Mouse (Mus musculus): ENCODE measurements around the gene Btg3. TPM values are rescaled to one million over a fixed set of nuclear protein-coding genes. Genes with fewer than 3 reads are reported as not detected.

The Btg3 gene
- polyA plus RNA-seq (2015; fragmentation: Nextera tagmentation; extraction: Ambion mirVana), result 23.8 and 25.3 TPM in 2 replicates

DNA sequence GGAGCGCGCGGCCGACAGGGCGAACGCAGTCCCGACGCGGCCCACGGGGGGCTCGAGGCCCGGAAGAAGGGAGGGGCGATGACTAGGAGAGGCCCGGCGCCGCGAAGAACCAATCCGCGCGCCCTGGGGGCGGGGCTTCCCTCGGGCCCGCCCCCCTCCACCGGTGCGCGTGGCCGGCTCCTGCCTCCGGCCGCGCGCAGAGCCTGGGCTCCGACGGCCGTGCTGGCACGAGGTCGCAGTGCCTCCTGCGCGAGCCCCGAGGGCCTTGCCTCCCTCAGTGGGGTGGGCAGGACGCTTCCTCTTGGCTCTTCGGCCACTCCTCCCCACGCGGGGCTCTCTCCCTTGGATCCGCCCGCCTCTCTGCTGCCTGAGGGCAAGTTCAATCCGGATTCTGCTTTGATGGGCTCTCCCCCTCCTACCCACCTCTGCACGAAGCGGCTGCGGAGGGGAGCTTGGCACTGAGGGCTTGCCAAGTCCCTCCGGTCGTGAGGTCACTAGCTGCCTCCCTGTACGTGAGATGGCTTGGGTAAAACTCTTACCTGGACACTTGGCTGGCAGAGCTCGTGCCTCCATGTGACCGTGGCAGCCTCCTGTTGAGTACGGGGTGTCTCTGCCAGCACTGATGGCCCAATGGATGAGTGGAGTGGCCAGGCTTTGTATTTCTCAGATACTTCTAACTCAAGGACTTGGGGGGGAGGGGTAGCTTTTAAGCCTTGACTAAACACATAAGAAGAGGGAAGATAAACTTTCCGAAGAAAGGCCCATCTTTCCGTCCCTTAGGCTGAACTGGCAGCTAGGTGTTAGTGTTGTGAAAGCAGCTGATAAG, at the start of gene Btg3:
TSS of gene Btg3 (minus strand) at position 448 of the 826 bp plus-strand sequence.
- Histone ChIP-seq H3K9ac (peak within 1 kb of the TSS; percentile 82), H3K4me1 (replicated peaks) (peaks cover 26% of the 10 kb centered on the region), H3K27ac (replicated peaks) (peak within 1 kb of the TSS; percentile 64), H3K4me3 (peak within 1 kb of the TSS; percentile 73), H3K36me3 (0 out of 2 replicates have a peak, but pooled peaks cover 10% of the 10 kb centered on the region), H3K9me3 (no peaks in the 10 kb centered on the region), H3K4me2 (peak within 1 kb of the TSS; percentile 62), H3K27me3 (no peaks in the 10 kb centered on the region)
- ATAC-seq (ENCODE audit: low read depth), result peak; percentile 97
- WGBS, result 3% methylated on average over 41 of the region's 57 CpGs

DNA sequence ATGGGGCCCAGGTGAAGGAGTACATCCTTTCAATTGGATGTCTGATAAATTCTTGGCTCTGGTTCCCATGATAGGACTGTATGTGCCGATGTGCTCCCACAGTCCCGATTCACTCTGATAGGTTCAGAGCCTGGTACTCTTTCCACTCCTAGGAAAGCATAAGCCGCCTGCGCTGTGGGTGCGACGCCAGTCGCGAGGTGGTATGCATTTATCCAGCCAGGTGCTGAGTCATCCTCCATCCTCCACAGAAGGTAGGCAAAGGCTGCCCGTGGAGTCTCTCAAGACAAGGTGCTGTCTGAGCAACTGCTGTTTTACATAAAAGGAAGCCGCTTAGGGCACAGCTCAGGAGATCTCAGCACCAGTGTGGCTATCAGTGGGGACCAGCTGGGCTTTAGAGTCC, 40.7 kb upstream of the Btg3 start:
- Histone ChIP-seq H3K4me2 (no peak overlapping the region), H3K9ac (no peak overlapping the region), H3K27me3 (no peaks in the 10 kb centered on the region), H3K27ac (replicated peaks) (no peak overlapping the region), H3K4me1 (replicated peaks) (no peaks in the 10 kb centered on the region), H3K36me3 (no peaks in the 10 kb centered on the region), H3K9me3 (peaks cover 4% of the 10 kb centered on the region; the same call in 1 of the 2 replicates), H3K4me3 (no peak overlapping the region)
- ATAC-seq (ENCODE audit: low read depth), result no peak
- 73% methylated on average over 10 of the region's 10 CpGs for WGBS

DNA sequence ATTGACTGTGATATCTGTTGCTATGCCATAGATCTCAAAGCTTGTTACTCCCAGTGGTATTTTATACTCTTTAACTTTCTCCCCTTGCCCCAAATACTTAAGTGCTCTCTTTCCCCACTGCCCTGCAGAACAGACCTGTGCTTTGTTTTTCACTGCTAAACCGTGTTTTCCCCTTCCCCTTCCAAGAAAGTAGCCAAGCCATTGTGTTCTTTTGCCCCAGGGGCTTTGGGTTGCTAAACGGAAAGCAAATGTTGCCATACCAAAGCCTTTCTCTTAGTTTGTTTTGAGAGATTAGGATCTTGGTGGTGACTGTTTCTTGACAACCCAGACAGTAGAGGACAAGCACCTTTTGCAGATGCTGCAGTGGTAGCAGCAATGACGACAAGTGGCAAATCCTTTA, 39.5 kb upstream of the Btg3 start:
- H3K4me3 ChIP-seq, result no peak overlapping the region

DNA sequence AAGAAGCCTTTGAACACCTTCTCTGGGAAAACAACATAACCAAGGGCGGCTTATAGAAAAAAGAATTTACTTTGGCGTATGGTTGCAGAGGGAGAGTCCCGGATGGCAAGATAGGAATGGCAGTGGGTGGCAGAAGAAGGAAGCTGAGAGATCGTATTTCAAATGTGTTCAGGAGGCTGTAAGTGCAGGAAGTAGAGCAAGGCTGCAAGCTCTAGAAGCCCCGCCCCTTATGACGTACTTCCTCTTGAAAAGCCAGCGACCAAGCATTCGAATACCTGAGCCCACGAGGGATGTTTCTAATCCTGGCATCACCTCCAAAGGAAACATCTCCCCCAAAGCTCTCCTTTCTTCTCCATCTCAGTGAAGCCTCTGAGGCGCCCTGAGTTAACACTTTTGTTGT, 33.0 kb upstream of the Btg3 start:
- no peak overlapping the region for H3K27ac ChIP-seq (replicated peaks)
- H3K4me3 ChIP-seq, result no peak overlapping the region
- no peak overlapping the region for H3K9ac ChIP-seq
- H3K4me1 ChIP-seq (replicated peaks), result no peaks in the 10 kb centered on the region
- WGBS, result 90% methylated on average over 10 of the region's 10 CpGs
- H3K4me2 ChIP-seq, result no peak overlapping the region
- H3K27me3 ChIP-seq, result no peaks in the 10 kb centered on the region
- no peak for ATAC-seq (ENCODE audit: low read depth)
- peaks cover 4% of the 10 kb centered on the region; the same call in 1 of the 2 replicates for H3K9me3 ChIP-seq
- no peaks in the 10 kb centered on the region for H3K36me3 ChIP-seq

More for the DNA sequence above, 39.5 kb upstream of the Btg3 start:
- Histone ChIP-seq H3K36me3 (no peaks in the 10 kb centered on the region), H3K27ac (replicated peaks) (no peak overlapping the region), H3K4me1 (replicated peaks) (no peaks in the 10 kb centered on the region), H3K9me3 (peaks cover 4% of the 10 kb centered on the region; the same call in 1 of the 2 replicates), H3K9ac (no peak overlapping the region), H3K27me3 (no peaks in the 10 kb centered on the region), H3K4me2 (no peak overlapping the region)
- ATAC-seq (ENCODE audit: low read depth), result no peak
- WGBS, result 24% methylated on average over 3 of the region's 3 CpGs

DNA sequence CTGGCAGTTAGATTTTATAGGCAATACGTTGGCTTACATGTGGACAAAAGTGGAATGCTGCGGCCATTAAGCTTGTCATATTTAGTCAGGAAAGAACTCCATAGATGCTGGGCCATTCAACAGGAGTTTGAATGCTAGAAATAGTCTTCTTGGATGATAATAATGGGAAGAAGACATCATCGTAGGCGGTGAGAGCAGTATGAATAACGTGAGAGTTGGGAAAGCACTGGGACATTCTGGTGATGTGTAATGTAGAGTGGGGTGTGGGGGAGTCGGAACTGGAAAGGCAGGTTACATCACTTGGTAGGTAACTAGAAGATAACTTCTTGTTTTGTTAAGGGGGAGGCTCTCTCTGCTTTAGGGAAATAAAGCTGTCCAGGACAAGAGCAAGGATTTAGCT, 30.9 kb upstream of the Btg3 start:
- Histone ChIP-seq H3K9ac (no peak overlapping the region), H3K27me3 (no peaks in the 10 kb centered on the region), H3K4me1 (replicated peaks) (no peaks in the 10 kb centered on the region), H3K27ac (replicated peaks) (no peak overlapping the region), H3K9me3 (no peaks in the 10 kb centered on the region), H3K36me3 (no peaks in the 10 kb centered on the region), H3K4me3 (no peak overlapping the region), H3K4me2 (no peak overlapping the region)
- ATAC-seq (ENCODE audit: low read depth), result no peak
- WGBS, result 97% methylated on average over 6 of the region's 6 CpGs

DNA sequence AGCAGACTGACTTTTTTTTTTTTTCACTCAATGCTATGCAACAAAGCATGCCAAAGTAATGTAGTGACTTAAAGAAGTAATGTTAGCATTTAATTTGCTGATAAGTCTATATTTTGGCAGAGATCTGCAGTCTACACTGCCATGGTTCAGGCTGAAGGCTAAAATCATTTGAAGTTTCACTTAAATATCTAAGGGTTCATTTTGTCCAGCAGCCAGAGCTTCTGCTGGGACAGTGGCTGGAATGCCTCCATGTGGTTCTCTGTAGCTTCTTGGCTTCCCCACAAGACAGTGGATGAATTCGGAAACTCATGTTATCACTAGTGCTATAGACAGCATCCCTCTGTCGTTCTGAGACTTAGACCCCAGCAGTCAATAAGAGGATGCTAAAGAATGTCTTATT, 29.7 kb upstream of the Btg3 start:
- 78% methylated on average over 2 of the region's 2 CpGs for WGBS
- Histone ChIP-seq H3K9me3 (no peaks in the 10 kb centered on the region), H3K9ac (no peak overlapping the region), H3K27ac (replicated peaks) (no peak overlapping the region), H3K4me2 (no peak overlapping the region), H3K27me3 (no peaks in the 10 kb centered on the region), H3K4me3 (no peak overlapping the region), H3K4me1 (replicated peaks) (no peaks in the 10 kb centered on the region), H3K36me3 (no peaks in the 10 kb centered on the region)
- ATAC-seq (ENCODE audit: low read depth), result no peak

DNA sequence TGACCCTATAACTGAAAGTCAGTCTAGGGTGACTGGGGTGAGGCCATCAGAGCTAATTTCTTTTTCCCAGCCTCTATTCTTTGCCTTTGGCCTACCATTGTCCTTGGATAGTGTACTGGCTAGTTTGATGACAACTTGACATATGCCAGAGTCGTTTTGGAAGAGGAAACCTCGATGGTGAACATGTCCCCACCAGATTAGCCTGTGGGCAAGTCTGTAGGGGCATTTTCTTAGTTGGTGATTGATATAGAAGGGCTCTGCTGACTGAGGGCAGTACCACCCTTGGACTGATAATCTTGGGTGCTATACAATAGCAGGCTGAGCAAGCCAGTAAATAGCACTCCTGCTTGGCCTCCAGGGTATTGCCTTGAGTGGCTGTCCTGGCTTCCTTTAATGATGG, 25.3 kb upstream of the Btg3 start:
- H3K9ac ChIP-seq, result no peak overlapping the region
- H3K27ac ChIP-seq (replicated peaks), result no peak overlapping the region
- H3K4me2 ChIP-seq, result no peak overlapping the region
- H3K36me3 ChIP-seq, result no peaks in the 10 kb centered on the region
- no peaks in the 10 kb centered on the region for H3K4me1 ChIP-seq (replicated peaks)
- no peaks in the 10 kb centered on the region for H3K9me3 ChIP-seq
- no peak overlapping the region for H3K4me3 ChIP-seq
- no peaks in the 10 kb centered on the region for H3K27me3 ChIP-seq
- 70% methylated on average over 2 of the region's 2 CpGs for WGBS
- ATAC-seq (ENCODE audit: low read depth), result no peak

DNA sequence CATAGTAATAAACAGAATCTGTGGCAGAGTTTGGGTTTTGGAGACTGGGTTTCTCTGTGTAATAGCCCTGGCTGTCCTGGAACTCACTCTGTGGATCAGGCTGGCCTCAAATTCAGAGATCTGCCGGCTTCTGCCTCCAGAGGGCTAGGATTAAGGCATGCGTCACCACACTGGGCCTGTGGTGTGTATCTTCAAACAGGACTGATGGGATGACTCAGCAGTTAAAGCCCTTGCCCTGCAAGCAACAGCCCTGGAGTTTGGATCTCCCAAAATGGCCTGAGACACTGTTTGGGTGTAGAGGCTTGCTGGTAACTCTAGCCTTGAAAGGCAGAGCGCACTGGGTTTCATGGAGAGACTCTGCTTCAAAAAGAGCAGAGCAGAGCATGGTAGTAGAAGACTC, 22.4 kb upstream of the Btg3 start:
- Histone ChIP-seq H3K27me3 (no peaks in the 10 kb centered on the region), H3K4me3 (no peak overlapping the region), H3K36me3 (no peaks in the 10 kb centered on the region), H3K4me1 (replicated peaks) (no peaks in the 10 kb centered on the region), H3K9me3 (no peaks in the 10 kb centered on the region), H3K4me2 (no peak overlapping the region), H3K27ac (replicated peaks) (no peak overlapping the region), H3K9ac (no peak overlapping the region)
- WGBS, result 93% methylated on average over 3 of the region's 3 CpGs
- ATAC-seq (ENCODE audit: low read depth), result no peak

DNA sequence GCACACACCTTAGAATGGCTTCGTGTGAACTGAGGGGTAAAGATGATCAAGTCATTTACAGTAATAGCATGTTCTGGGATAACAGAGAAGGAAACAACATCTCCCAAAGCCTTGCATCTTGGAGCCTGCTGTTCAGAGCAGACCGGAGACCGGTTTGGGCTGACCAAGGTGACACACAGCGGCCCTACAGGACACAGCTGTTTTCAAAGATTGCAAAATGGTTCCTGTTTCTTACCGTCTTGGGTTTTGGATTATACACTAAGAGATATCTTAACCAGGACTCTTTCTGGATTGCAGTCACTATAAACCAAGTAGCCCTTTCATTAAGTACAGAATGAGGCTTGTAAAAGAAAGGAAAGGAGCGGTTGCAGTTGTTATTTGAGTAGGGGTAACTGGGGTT, 21.7 kb upstream of the Btg3 start:
- H3K4me1 ChIP-seq (replicated peaks), result no peaks in the 10 kb centered on the region
- no peak overlapping the region for H3K9ac ChIP-seq
- H3K9me3 ChIP-seq, result no peaks in the 10 kb centered on the region
- no peak overlapping the region for H3K27ac ChIP-seq (replicated peaks)
- 92% methylated on average over 6 of the region's 6 CpGs for WGBS
- no peaks in the 10 kb centered on the region for H3K36me3 ChIP-seq
- H3K4me2 ChIP-seq, result no peak overlapping the region
- H3K4me3 ChIP-seq, result no peak overlapping the region
- no peak for ATAC-seq (ENCODE audit: low read depth)
- H3K27me3 ChIP-seq, result no peaks in the 10 kb centered on the region

DNA sequence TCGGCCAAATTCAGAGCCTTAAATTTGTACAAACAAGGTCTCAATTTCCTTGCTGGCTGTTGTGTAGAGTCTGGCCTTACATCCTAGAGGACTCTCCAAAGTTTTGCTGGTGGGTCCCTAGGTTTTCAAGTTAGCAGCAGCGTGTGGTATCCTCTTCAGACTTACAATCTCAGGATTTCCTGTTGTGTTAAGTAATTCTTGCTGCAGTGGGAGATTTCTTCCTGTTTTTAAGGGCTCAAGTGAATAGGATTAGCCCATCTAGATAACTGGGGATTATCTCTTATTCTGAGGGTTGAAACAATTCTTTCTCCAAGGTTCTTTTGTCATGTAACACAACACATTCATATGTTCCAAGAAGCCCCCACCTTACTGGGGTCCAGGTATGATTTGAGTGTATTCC, 14.4 kb upstream of the Btg3 start:
- no peaks in the 10 kb centered on the region for H3K9me3 ChIP-seq
- H3K4me2 ChIP-seq, result no peak overlapping the region
- H3K4me1 ChIP-seq (replicated peaks), result no peaks in the 10 kb centered on the region
- H3K36me3 ChIP-seq, result no peaks in the 10 kb centered on the region
- no peak overlapping the region for H3K27ac ChIP-seq (replicated peaks)
- H3K27me3 ChIP-seq, result no peaks in the 10 kb centered on the region
- no peak overlapping the region for H3K9ac ChIP-seq
- WGBS, result 63% methylated on average over 2 of the region's 2 CpGs
- H3K4me3 ChIP-seq, result no peak overlapping the region
- no peak for ATAC-seq (ENCODE audit: low read depth)

DNA sequence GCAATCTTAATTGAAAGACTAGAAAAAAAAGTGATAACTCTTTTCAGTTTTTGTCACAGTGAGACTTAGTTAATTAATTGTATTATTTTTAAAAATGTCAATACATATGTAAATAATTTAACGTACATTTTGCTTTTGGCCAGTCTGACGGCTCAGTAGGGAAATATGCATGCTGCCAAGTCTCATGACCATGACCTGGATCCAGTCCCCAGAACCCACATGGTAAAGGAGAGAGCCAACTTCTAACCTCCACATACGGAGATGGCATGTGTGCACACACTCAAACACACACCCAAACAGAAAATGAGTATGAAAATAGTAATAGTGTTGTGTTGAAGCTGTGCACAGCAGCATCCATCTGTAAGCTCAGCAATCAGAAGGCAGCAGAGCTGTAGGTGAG, 13.0 kb upstream of the Btg3 start:
- Histone ChIP-seq H3K9ac (no peak overlapping the region), H3K9me3 (no peaks in the 10 kb centered on the region), H3K4me1 (replicated peaks) (no peaks in the 10 kb centered on the region), H3K27ac (replicated peaks) (no peak overlapping the region), H3K36me3 (no peaks in the 10 kb centered on the region), H3K4me3 (no peak overlapping the region), H3K27me3 (no peaks in the 10 kb centered on the region), H3K4me2 (no peak overlapping the region)
- ATAC-seq (ENCODE audit: low read depth), result no peak
- 81% methylated on average over 3 of the region's 3 CpGs for WGBS

DNA sequence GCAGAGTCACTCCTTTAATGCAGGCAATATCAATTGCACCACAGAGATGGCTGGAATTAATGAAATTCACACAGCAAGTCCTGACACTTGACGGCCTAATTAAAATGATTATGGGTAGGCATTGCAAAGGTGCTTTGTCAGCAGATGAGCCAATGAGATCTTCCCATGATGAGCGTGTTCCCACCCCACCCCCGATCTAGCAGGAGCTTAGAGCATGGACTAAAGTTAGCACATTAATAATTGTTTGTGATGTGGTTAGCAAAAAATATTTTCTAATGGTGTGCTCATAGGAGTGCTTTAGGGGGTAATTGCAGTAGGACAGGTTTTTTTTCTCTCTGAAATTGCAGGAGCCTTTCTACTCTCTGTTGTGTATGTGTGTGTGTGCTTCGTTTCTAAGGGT, 12.1 kb upstream of the Btg3 start:
- Histone ChIP-seq H3K9me3 (no peaks in the 10 kb centered on the region), H3K4me2 (no peak overlapping the region), H3K27ac (replicated peaks) (no peak overlapping the region), H3K4me3 (no peak overlapping the region), H3K27me3 (no peaks in the 10 kb centered on the region), H3K36me3 (no peaks in the 10 kb centered on the region), H3K4me1 (replicated peaks) (no peaks in the 10 kb centered on the region), H3K9ac (no peak overlapping the region)
- WGBS, result 54% methylated on average over 4 of the region's 4 CpGs
- no peak for ATAC-seq (ENCODE audit: low read depth)

DNA sequence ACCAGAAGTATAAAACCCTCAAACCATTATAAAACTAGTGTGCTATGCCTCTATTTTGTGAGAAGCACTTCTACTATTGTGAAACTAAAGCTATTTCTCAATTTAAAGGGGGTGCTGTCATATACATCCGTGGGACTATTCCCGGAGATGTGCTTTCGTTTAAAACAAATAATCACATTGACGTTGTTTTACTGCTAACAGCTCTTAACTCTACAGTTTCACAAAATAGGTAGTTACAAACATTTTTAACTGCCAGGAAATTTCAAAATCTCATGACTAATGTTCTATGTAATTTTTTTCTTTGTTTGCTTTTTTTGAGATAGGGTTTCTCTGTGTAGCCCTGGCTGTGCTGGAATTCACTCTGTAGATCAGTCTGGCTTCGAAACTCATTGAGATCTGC, 1.5 kb upstream of the Btg3 start:
- no peaks in the 10 kb centered on the region for H3K27me3 ChIP-seq
- no peak overlapping the region for H3K4me3 ChIP-seq
- WGBS, result 92% methylated on average over 5 of the region's 5 CpGs
- H3K27ac ChIP-seq (replicated peaks), result no peak overlapping the region
- H3K36me3 ChIP-seq, result no peaks in the 10 kb centered on the region
- no peak for ATAC-seq (ENCODE audit: low read depth)
- no peaks in the 10 kb centered on the region for H3K9me3 ChIP-seq
- H3K9ac ChIP-seq, result no peak overlapping the region
- H3K4me1 ChIP-seq (replicated peaks), result peaks cover 26% of the 10 kb centered on the region
- no peak overlapping the region for H3K4me2 ChIP-seq
